Mouse (Mus musculus): Measurements from ENCODE around the gene Them7. TPM values are rescaled to one million over a fixed set of nuclear protein-coding genes. Genes with fewer than 3 reads are reported as not detected.

Them7 gene
- 1.4 and 1.5 TPM in 2 replicates for polyA plus RNA-seq (2015; fragmentation: Nextera tagmentation; extraction: Ambion mirVana)

- no peak within 1 kb of the TSS for H3K27ac ChIP-seq (replicated peaks)
- no peaks in the 10 kb centered on the region for H3K36me3 ChIP-seq (replicated peaks)
- peaks cover 11% of the 10 kb centered on the region for H3K27me3 ChIP-seq
- no peaks in the 10 kb centered on the region for H3K9me3 ChIP-seq (replicated peaks)
- H3K9ac ChIP-seq = no peak within 1 kb of the TSS
- H3K4me2 ChIP-seq = peak within 1 kb of the TSS; percentile 56
- WGBS (ENCODE audit: insufficient replicate concordance) = 3% methylated on average over 38 of the region's 38 CpGs
- peak within 1 kb of the TSS; percentile 46 for H3K4me3 ChIP-seq (replicated peaks)
- H3K4me1 ChIP-seq (replicated peaks) = no peaks in the 10 kb centered on the region
- peak; percentile 77 for ATAC-seq (ENCODE audit: insufficient read depth)
Observed at GRCm38 (mm10) chr2:105224134-105224986, at the start of gene Them7. Gene Them7 (plus strand): TSS chr2:105224320.

- Histone ChIP-seq H3K27ac (replicated peaks) (no peak overlapping the region), H3K27me3 (no peaks in the 10 kb centered on the region), H3K9me3 (replicated peaks) (no peaks in the 10 kb centered on the region), H3K4me1 (replicated peaks) (no peaks in the 10 kb centered on the region), H3K36me3 (replicated peaks) (no peaks in the 10 kb centered on the region), H3K9ac (no peak overlapping the region), H3K4me3 (replicated peaks) (no peak overlapping the region), H3K4me2 (no peak overlapping the region)
- ATAC-seq (ENCODE audit: insufficient read depth) = no peak
- 73% methylated on average over 12 of the region's 12 CpGs for WGBS (ENCODE audit: insufficient replicate concordance)
Observed at GRCm38 (mm10) chr2:105178871-105179270, 45.2 kb upstream of the Them7 start.

- Histone ChIP-seq H3K27me3 (no peaks in the 10 kb centered on the region), H3K9ac (no peak overlapping the region), H3K36me3 (replicated peaks) (no peaks in the 10 kb centered on the region), H3K4me2 (no peak overlapping the region), H3K27ac (replicated peaks) (no peak overlapping the region), H3K4me1 (replicated peaks) (no peaks in the 10 kb centered on the region), H3K4me3 (replicated peaks) (no peak overlapping the region), H3K9me3 (replicated peaks) (no peaks in the 10 kb centered on the region)
- no peak for ATAC-seq (ENCODE audit: insufficient read depth)
- WGBS (ENCODE audit: insufficient replicate concordance) = 45% methylated on average over 6 of the region's 6 CpGs
Observed at GRCm38 (mm10) chr2:105182501-105182900, 41.6 kb upstream of the Them7 start.

DNA sequence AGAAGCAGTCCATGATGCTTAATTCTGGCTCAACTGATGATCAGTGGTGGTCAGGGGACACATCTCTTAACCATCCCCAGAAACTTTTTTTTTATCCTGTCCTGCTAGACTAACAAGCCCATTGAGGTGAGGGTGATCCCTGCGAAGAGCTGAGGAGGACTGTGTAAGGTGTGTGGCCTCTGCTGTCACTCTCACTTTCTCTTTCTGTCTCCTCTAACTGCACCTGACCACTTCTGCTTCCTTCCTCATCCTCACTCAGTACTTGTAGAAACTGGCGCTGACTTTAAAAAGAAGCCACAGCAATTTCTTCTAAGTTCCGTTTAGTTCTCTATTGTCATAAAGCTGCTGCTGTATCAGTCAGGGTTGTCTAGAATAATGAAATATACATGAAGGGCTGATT lies 39.0 kb upstream of the Them7 start:
- 50% methylated on average over 3 of the region's 3 CpGs for WGBS (ENCODE audit: insufficient replicate concordance)
- ATAC-seq (ENCODE audit: insufficient read depth) = no peak

DNA sequence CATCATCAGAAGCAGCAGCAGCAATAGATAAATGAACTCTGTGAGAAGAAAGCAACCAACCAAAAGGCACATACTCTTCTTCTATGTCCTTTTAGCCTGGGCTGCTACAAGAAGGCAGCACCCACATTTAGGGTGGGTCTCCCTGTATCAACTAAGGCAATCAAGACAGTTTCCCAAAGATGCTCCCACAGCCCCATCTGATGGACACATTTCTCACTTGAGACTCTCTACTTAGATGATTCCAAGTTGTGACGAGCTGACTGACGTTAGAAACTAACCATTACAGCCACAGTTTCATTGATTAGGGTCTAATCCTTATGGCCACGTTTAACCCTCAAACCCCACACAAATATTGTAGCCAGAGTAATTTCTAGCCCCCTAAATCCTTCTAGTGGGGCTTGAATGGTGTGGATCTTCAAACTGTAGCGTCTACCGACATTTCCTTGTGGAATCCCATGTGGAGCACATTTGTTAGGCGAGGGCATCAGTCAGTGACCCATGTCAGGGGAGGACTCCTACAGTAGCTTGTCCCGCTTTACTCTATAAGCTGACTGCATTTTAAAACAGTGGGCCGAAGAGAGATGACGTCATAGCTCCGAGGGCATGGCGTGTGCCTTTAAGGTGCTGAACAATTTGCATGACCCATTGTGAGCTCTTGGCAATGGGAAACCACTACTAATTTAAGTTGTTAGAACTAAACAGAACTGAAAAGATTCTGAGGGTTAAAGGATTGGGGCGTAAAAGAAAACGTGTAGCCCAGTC lies 38.2 kb upstream of the Them7 start:
- no peaks in the 10 kb centered on the region for H3K4me1 ChIP-seq (replicated peaks)
- no peak overlapping the region for H3K9ac ChIP-seq
- H3K36me3 ChIP-seq (replicated peaks) = no peaks in the 10 kb centered on the region
- no peak overlapping the region for H3K4me2 ChIP-seq
- 65% methylated on average over 13 of the region's 13 CpGs for WGBS (ENCODE audit: insufficient replicate concordance)
- H3K4me3 ChIP-seq (replicated peaks) = no peak overlapping the region
- ATAC-seq (ENCODE audit: insufficient read depth) = no peak
- no peak overlapping the region for H3K27ac ChIP-seq (replicated peaks)
- no peaks in the 10 kb centered on the region for H3K9me3 ChIP-seq (replicated peaks)
- H3K27me3 ChIP-seq = no peaks in the 10 kb centered on the region

More for the DNA sequence above, 39.0 kb upstream of the Them7 start:
- Histone ChIP-seq H3K9ac (no peak overlapping the region), H3K9me3 (replicated peaks) (no peaks in the 10 kb centered on the region), H3K27me3 (no peaks in the 10 kb centered on the region), H3K4me2 (no peak overlapping the region), H3K4me1 (replicated peaks) (no peaks in the 10 kb centered on the region), H3K27ac (replicated peaks) (no peak overlapping the region), H3K36me3 (replicated peaks) (no peaks in the 10 kb centered on the region), H3K4me3 (replicated peaks) (no peak overlapping the region)

DNA sequence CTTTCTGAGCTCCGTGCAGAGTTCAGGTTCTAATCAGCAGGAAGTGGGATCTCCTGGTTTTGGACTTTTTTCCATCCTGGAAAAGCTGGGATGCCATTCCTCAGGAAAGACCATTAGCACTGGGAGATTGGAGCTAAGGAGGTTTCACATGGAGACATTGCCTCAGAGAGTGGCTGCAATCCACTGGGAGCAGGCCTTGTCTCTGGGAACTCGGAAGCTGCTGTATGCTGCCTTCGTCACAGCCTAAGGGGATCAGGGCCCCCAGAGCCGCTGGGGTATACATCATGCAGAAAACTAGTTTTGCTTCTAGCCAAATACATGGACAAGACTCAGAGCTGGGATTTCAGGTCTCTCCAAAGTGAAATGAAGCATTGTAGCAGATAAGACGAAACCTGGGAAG lies 37.5 kb upstream of the Them7 start:
- no peak overlapping the region for H3K27ac ChIP-seq (replicated peaks)
- ATAC-seq (ENCODE audit: insufficient read depth) = no peak
- no peaks in the 10 kb centered on the region for H3K36me3 ChIP-seq (replicated peaks)
- no peak overlapping the region for H3K4me2 ChIP-seq
- H3K4me3 ChIP-seq (replicated peaks) = no peak overlapping the region
- no peaks in the 10 kb centered on the region for H3K4me1 ChIP-seq (replicated peaks)
- H3K9me3 ChIP-seq (replicated peaks) = no peaks in the 10 kb centered on the region
- no peaks in the 10 kb centered on the region for H3K27me3 ChIP-seq
- H3K9ac ChIP-seq = no peak overlapping the region
- 55% methylated on average over 5 of the region's 5 CpGs for WGBS (ENCODE audit: insufficient replicate concordance)

DNA sequence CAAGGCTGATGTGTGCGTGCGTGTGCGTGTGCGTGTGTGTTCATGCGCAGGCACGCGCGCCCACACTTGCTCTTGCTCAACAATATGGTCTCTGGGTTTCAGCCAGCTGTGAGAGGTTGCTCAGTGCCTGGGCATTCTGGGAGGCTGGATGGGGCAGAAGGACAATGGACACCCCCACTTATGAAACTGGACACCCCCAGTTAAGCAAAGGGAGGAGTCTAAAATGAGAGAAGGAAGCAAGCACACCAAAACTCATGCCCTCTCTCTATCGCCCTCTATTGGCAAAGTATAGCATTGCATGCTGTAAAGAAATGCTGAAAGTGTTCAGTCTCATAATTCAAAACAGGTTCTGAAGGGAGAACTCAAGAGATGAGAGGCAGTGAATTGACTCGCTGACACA lies 35.9 kb upstream of the Them7 start:
- Histone ChIP-seq H3K36me3 (replicated peaks) (no peaks in the 10 kb centered on the region), H3K27ac (replicated peaks) (no peak overlapping the region), H3K4me2 (no peak overlapping the region), H3K9ac (no peak overlapping the region), H3K27me3 (no peaks in the 10 kb centered on the region), H3K9me3 (replicated peaks) (no peaks in the 10 kb centered on the region), H3K4me1 (replicated peaks) (no peaks in the 10 kb centered on the region), H3K4me3 (replicated peaks) (no peak overlapping the region)
- 70% methylated on average over 10 of the region's 10 CpGs for WGBS (ENCODE audit: insufficient replicate concordance)
- ATAC-seq (ENCODE audit: insufficient read depth) = no peak

DNA sequence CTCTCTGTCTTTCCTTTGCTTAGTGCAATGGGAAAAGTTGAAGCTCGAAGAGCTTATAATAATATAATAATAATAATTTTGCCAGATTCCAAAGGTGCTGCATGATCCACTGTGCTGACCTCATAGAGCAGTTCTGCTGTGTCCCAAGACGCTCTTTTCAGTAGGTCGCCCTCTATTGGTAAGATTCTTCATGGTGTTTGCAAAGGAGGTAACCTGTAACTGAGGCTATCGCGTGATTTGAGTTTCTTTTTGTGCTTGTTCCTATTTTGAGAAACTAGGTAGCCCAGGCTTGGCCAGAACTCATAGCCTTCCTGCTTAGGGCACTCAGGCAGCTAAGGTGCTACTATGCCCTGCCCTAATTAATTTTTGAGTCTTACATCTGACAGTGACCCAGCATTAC lies 34.8 kb upstream of the Them7 start:
- WGBS (ENCODE audit: insufficient replicate concordance) = 27% methylated on average over 5 of the region's 5 CpGs
- no peaks in the 10 kb centered on the region for H3K27me3 ChIP-seq
- no peak overlapping the region for H3K4me2 ChIP-seq
- H3K4me3 ChIP-seq (replicated peaks) = no peak overlapping the region
- H3K4me1 ChIP-seq (replicated peaks) = no peaks in the 10 kb centered on the region
- no peak overlapping the region for H3K9ac ChIP-seq
- ATAC-seq (ENCODE audit: insufficient read depth) = no peak
- no peaks in the 10 kb centered on the region for H3K9me3 ChIP-seq (replicated peaks)
- no peaks in the 10 kb centered on the region for H3K36me3 ChIP-seq (replicated peaks)
- H3K27ac ChIP-seq (replicated peaks) = no peak overlapping the region

DNA sequence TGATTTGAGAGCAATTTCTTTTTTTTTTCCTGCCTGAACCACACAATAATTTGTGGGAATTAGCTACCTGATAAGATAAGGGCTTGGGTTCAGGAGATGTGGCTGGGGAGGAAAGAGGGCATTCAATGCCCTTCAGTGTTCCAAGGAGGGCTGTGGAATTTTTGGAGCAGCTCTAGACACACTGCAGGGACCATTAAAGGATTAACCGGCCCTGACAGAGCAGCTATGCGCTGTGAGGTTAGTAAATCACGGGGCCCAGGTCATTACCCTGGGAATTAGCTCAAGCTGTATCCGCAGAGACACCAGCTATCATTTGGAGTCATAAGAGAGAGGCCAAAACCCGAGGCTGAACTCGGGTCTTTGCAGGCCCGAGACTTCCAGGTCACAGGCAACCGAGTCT lies 24.0 kb upstream of the Them7 start:
- H3K4me2 ChIP-seq = no peak overlapping the region
- no peaks in the 10 kb centered on the region for H3K27me3 ChIP-seq
- H3K4me1 ChIP-seq (replicated peaks) = no peaks in the 10 kb centered on the region
- no peaks in the 10 kb centered on the region for H3K36me3 ChIP-seq (replicated peaks)
- H3K27ac ChIP-seq (replicated peaks) = no peak overlapping the region
- H3K9ac ChIP-seq = no peak overlapping the region
- no peak overlapping the region for H3K4me3 ChIP-seq (replicated peaks)
- no peaks in the 10 kb centered on the region for H3K9me3 ChIP-seq (replicated peaks)
- WGBS (ENCODE audit: insufficient replicate concordance) = 31% methylated on average over 8 of the region's 8 CpGs
- ATAC-seq (ENCODE audit: insufficient read depth) = no peak

- ATAC-seq (ENCODE audit: insufficient read depth) = no peak
- Histone ChIP-seq H3K27ac (replicated peaks) (no peak overlapping the region), H3K9me3 (replicated peaks) (no peaks in the 10 kb centered on the region), H3K4me3 (replicated peaks) (no peak overlapping the region), H3K4me2 (no peak overlapping the region), H3K36me3 (replicated peaks) (no peaks in the 10 kb centered on the region), H3K27me3 (no peaks in the 10 kb centered on the region), H3K4me1 (replicated peaks) (no peaks in the 10 kb centered on the region), H3K9ac (no peak overlapping the region)
- WGBS (ENCODE audit: insufficient replicate concordance) = 55% methylated on average over 9 of the region's 9 CpGs
Observed at GRCm38 (mm10) chr2:105206563-105207174, 17.5 kb upstream of the Them7 start.

DNA sequence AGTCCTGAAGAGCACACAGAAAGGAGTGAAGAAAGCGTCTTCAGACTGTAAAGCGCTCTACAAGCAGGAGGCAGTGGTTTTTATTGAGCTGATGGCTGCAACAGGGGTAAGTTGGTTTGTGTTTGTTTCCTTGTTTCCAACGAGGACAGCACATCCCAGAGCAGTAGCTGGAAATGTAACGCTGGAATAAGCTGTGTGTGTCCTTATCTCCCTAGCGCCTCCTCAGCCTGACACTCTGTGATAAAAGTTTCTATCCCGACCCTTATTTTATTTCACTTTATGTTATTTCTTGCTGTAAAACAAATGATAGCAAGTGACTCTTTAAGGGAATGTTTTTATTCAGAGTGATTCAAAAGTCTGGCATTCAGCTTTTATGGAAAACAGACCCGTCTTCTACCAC lies 11.3 kb upstream of the Them7 start:
- Histone ChIP-seq H3K27ac (replicated peaks) (no peak overlapping the region), H3K9ac (no peak overlapping the region), H3K36me3 (replicated peaks) (no peaks in the 10 kb centered on the region), H3K27me3 (no peaks in the 10 kb centered on the region), H3K4me3 (replicated peaks) (no peak overlapping the region), H3K4me2 (no peak overlapping the region), H3K4me1 (replicated peaks) (no peaks in the 10 kb centered on the region), H3K9me3 (replicated peaks) (no peaks in the 10 kb centered on the region)
- WGBS (ENCODE audit: insufficient replicate concordance) = 43% methylated on average over 7 of the region's 7 CpGs
- ATAC-seq (ENCODE audit: insufficient read depth) = no peak

All from liver, embryonic 15.5 days (tissue).